Mouse (Mus musculus) gastrocnemius, postnatal 36 days (tissue): ENCODE measurements around the gene Gm21964. TPM values are rescaled to one million over a fixed set of nuclear protein-coding genes. Genes with fewer than 3 reads are reported as not detected.

ENCODE experiments used
- DNase-seq, 2 experiments: peaks; one replicate each; pipeline ENCODE4 v3.0.0; 2022
- intact Hi-C: fragments of 180-260 bp; cut with DNase I; formaldehyde crosslinking; loops from one replicate; pipeline ENCODE4 v1.15.1; 2025
- long read RNA-seq, 2 experiments: library from polyadenylated mRNA; stranded (forward); transcript quantifications; one replicate each; pipeline ENCODE4 v2.0.0; 2021
- total RNA-seq, 2 experiments: library from RNA; stranded (reverse); gene quantifications; 2 replicates each; pipeline ENCODE4 v1.2.3; 2021

Gm21964 gene
- not detected for total RNA-seq
- long read RNA-seq, experiment 1 = 0 reads
- long read RNA-seq, experiment 2 = 0 reads

DNA sequence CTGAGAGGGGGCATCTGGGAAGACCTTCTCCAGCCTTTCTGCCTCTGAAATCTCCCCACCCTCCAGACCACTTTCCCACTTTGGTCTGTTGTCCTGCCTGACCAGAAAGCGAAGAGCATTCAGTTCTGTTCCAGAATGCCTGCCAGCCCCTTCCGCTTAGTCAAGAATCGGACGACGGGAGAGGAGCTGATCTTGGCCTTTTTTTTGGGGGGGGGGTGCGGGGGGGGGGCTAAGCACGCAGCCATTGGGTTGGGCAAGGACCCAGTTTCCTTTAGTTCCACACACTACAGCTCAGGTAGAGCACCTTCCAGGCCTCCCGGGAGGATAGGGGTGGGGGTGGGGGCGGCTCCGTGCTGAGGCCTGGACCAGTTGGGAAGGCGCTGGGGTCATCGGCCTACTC is at the start of gene Gm21964:
Gene Gm21964 (plus strand): TSS at position 301 of the 400 bp plus-strand sequence.
- intact Hi-C loops = no loop called here
- no peak for DNase-seq

DNA sequence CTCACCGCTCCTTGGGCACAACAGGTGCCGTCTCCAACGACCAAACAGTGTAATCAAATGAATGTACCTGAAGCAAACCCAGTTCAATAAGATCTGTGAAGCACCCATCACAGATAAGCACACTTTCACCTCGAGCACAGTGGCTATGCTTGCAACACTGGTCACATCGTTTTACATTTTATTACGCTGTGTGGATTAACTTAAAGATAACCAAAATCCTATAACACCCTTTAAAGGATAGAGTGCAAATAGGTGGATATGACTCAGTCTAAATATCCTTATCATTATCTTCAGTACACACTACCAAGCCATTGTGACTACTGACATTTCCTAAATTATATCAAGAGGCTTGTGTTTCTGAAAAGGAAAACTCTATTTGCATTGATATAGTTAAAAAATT is 49.8 kb upstream of the Gm21964 start:
- no peak for DNase-seq
- intact Hi-C loops = no loop called here

DNA sequence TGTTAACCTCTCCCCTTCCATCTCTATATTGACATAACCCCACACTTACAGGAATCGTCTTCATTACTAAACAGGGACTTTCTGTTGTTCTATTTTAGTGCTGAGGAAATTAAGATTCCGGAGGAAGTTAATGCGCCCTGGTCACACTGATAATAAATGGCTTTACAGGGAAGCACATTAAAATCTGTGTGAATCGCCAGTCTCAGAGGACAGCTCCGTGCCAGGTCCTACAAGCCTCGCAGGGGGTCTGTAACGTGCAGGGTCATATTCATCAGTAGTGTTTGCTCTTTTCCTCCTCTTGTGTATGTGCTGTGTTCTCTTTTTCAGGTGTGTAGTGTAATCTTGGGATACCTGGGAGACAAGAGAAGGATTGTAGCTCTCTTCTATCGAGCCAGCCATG is 42.8 kb upstream of the Gm21964 start:
- intact Hi-C loops = no loop called here

DNA sequence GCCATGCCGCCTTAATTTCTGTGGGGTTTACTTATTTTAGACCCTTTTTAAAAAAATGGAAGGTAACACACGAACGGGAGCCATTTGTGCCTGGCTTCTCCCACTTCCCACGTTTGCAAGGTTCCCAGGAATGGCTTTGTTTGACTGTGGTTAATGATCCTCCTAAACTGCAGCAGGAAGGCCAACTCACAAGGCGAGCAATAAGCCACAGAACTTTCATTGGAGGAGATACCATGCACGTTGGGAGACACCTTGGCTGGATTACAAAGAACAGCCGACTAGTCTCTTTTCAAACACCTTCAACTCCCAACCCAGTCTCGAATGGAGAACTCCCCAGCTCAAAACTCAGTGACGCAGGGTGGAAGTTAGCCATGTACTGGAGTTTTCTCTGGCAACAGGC is 36.8 kb upstream of the Gm21964 start:
- intact Hi-C loops = no loop called here
- DNase-seq = no peak

More for the DNA sequence above, 42.8 kb upstream of the Gm21964 start:
- no peak for DNase-seq

DNA sequence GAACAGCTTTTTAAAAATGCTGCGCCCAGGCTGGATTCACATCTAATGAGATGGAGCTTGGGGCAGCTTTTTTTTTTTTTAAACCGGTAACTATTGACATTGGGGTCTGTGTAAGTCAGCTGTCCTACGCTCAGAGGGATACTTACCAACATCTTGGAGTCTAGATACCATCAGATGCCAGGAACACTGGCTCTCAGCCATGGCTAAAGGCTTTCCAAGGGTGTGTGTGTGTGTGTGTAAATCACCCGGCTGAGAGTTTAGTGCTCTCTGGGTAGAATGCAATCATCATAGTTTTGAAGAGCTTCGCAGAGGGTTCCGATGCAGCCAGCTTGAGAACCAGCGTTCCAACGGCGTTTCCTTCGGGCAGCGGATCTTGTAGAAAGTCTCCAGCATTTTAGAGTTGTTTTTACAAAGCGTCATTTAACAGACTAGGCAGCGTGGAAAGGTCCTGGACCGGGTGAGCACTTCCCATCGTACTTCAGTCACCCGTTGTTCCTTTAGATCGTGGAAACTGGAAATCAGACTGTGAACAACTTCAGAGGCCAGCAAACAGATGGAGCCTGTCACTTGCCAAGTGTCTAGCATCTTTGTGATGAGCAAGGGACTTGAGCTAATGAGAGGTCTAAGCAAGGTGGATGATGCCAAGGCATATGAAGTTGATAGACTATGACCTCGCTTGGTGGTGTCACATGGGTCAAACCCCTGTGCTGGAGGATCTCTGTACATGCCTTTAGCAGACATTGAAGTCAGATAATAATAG is 36.2 kb upstream of the Gm21964 start:
- no peak for DNase-seq
- intact Hi-C loops = no loop called here

DNA sequence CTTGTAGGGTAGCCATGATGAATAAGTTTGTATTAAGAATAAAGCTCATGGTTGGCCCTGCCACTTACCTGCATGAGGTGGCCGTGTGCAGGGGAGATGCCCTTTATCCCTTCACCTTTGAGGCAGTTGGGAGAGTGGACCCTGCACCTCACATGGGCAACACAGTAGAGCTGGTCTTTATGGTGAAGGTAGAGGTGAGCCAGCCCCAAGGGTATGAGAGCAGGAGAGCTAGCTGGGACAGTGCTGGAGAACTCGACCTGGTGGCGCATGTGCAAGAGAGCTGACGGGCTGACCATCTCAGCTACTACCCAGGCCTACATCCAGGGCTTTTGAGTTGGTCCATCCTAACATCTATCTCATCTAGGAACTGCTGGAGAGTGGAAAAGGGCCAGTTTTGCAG is 35.3 kb upstream of the Gm21964 start:
- no peak for DNase-seq
- intact Hi-C loops = no loop called here

DNA sequence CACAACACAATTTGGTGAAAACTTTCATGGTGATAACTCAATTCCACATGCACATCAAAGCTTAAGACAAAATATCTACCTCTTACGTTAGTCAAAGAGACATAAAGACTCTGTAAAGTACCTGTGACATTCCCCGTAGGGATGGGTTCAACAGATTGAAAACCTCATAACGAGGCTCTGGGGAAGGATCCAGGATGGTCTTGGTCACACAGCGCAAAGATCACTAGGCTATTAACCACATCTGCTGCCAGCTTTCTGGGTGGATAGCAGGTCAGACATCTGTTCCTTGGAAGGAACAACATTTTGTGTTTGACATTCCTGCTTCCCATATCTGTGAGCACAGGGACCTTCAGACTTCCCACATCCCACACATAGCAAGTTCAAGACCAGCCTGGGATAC is 31.3 kb upstream of the Gm21964 start:
- DNase-seq = no peak
- intact Hi-C loops = loop anchor here (2.0 to 5.0 kb wide), 2 partner anchors 62 to 95 kb away; no protein-coding TSS in a partner anchor

DNA sequence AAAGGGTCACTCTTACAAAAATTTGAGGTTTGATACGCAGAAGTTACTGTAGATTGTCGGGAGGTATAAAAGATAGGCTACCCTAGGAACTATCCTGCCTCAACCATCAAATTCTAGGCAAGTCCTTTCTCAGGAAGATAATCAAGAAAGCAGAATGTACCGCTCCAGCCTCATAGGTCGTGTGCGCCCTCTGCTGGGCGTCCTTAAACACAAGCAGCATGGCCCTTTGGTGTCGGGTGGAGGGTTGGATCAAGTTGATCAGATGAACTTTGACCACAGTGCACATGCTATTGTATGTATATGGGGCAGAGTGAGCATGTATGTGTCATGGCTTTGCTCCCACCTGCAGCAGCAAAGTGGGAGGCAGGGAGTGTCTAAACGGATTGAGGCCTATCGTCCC is 29.4 kb upstream of the Gm21964 start:
- intact Hi-C loops = loop anchor here (2.0 to 5.0 kb wide), 2 partner anchors 64 to 97 kb away; no protein-coding TSS in a partner anchor
- peak; percentile 25 to 53 for DNase-seq

DNA sequence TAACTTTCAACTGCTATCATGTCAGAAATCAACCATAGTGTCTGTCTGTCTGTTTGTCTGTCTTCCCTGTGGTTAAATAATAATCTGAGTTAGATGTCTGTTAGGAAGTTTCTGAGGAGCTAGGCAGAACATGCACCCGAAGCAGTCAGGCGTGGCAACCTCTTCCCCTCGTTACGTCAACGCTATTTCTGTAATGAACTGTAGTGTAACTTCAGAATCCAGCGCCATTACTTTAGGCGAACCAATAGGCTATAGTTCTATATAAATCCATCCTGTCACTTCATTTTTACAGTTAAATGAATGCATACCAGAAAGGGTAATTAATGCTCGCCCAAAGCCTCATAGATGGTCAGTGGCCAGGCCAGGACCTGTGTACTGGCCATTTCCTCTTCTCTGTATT is 26.5 kb upstream of the Gm21964 start:
- DNase-seq = no peak
- intact Hi-C loops = loop anchor here (5.0 kb wide), 1 partner anchor 67 kb away; no protein-coding TSS in a partner anchor

DNA sequence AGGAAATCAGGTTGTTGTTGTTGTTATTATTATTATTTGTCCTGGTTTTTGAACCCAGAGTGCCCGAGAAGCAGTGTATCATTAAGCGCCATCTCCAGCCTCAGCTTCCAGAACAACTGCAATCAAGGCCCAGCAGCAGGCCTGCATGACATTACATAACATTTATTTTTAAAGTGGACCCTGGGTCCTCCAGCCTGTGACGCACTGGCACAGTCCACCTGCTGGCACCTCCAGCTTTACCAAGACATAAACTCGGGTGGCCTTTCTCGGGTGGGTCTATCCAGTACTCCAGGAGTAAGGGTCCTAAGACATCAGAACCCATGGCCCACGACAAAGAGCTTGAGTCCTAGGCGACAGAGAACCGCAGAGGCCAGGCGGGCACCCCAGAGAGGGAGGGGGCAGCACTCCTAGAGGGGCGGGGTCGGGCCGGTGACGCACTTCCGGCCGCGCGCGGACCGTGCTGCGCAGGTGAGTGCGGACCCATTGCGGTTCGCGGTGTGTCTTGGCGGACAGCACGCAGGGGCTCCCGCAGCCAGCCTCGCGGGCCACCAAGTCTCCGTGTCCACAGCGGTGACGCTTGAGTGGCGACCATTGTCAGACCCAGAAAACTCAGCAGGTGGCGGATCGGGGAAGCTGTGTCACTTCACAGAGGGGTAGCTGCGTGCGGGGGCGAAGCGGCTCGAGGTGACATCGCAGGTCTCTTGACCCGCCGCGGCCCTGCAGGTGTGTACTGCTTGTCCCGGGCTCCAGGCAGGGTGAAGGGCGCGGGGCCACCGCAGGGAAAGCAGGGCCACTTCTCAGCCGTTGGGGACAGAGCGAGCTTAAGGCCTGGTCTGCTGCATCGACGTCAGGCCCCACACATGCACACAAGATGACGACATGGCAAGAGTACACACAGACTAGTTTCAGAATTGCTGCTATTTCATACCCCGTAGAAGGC is 21.5 kb upstream of the Gm21964 start, which contains the start of gene Zfp612:
Gene Zfp612 (plus strand): TSS at position 465 of the 940 bp plus-strand sequence.
- intact Hi-C loops = no loop called here
- DNase-seq = peak; percentile 41 to 44

DNA sequence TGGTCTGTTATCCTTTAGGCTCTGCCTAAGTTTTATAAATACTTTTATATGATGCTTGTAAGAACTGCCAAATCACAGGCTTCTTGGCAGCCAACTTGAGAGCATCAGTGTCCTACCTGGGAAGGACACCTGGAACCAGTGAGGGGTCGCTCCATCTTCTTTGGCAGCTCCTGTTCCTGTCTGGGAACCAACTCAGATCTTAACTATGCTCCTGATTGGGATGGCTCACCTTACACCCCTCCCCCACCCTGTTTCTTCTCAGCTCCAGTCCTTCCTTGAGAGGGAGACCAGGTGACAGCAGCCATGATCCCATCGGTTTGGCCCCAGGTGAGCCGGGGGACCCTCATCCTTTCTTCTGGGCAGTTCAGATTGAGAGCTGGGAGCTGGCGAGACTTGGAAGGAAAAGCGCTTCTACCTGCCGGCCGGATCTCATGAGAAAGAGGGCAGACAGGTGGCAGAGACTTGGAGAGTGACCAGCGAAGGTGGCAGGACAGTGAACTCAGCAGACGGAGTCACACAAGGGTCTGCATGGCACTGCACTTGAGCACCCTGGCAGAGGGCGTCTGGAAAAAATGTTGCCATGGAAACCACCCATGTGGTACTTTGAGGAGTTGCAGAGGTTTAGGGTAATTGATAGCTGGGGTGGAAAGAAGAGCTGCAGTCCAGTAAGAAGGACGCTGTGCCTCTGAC is 18.4 kb upstream of the Gm21964 start:
- no peak for DNase-seq
- intact Hi-C loops = no loop called here

DNA sequence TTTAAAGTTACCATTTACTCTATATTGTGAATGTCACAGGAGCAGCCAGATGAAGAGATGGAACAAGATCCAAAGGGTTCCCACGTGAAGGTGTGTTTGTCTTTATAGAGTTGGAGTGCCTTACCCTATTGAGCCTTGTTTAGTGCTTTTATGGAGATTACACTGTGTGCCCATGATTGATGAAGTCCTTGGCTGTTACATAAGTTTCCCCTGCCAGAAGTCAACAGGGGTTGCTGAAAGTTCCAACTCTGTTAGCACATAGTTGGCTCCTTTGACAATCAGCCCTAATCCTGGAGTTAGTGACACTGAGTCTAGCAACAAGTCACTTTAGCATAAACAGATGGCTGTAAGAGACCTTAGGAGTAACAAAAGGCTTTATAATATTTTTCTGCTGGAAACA is 9.1 kb upstream of the Gm21964 start:
- no peak for DNase-seq
- intact Hi-C loops = no loop called here

DNA sequence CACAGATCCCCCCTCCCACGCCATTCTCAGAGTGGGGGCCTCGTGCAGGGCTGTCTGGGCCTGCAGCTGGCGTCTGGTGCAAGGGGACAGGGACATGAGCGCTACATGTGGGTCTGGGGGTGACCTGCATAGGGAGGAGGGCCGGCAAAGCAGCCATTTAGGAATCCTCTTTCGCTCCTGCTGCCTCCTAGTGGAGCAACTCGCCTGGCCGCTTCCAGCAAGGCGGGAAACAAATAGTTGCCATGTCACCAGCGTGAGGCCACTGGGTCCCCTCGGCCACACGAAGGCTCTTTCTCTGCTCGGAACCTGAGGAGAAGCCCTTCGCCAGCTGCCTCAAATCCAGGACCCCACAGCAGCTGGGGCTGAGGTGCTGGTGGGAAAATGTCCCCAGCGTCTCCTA is 669 bp downstream of the Gm21964 start:
- intact Hi-C loops = no loop called here
- no peak for DNase-seq

DNA sequence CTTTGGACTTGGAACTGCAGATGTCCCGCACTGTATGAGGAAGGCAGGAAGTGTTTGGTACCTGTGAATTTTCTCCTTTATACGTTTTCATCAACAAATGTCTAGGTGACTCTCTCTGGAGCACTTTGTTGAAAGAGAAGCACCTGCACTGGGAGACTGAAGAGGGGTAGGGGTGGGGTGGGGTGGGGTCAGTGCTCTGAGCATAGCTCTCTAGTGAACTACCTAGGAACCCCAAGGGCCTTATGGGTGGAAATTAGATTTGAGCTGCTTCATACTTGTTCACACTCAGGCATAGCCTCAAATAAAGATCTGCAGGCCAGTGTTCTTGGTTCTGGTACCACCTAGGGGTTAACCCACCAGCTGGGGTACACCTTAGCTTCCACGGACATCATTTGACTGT is 1.6 kb downstream of the Gm21964 start, which contains the start of gene Gm17720:
Gene Gm17720 (minus strand): TSS at position 101 of the 400 bp plus-strand sequence.
- intact Hi-C loops = no loop called here
- DNase-seq = no peak

DNA sequence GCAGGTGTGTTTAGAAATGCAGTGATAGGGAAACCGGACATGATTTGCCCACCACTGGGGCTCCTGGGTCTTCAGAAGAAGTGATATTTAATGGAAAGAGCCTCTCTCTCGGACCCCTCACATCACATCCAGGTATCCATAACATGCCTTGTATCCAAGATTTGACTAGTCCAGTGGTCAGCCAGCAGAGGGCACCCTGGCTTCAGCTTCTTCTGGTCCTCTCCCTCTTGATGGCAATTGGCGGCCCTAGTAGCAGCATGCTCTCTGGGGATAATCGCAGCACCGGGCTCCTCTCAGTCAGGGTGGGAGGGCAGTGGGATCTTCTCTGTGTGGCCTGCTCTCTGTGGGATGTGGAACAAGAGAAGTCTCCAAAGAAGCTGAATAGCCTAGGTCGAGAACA is 18.7 kb downstream of the Gm21964 start:
- DNase-seq = no peak
- intact Hi-C loops = no loop called here

DNA sequence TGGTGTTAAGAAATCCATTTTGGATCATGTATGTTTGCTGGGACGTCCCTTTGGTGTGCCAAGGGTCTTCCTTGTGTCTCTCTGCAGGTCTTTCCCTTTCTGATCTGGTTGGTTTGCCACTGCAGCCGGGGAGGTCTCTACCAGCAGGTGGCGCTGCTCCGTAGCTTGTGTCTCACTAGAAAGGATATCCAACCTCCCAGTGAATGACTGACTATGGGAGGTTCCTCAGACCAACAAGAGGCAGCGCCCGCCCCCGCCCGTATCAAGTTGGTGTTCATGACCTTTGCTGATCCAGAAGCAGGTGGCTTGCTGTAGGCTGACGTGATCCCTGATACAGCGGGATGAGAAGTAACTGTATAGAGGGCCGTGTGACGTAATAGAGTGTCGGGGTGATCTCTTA is 29.5 kb downstream of the Gm21964 start:
- DNase-seq = peak; percentile 57 to 59
- intact Hi-C loops = loop anchor here (2.0 to 5.0 kb wide), 2 partner anchors 348 to 472 kb away; no protein-coding TSS in a partner anchor

DNA sequence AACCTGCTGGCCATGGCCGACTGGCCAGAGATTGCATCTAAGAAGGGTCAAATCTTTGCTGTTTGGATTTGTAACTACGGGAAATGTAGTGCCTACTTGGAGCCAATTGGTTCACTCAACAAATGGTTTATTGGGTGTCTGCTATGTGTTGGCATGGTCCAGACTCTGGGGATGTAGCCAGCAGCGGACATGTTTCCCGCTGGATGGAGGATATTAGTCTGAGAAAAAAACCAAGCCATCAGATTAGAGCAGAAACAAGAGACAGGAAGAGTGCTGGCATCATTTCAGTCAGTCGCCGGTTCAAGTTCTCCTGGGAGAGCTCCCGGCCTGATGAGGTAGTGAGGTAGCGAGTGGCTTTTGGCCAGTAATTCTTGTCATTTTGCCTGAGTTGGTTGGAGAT is 33.2 kb downstream of the Gm21964 start:
- DNase-seq = no peak
- intact Hi-C loops = loop anchor here (5.0 kb wide), 1 partner anchor 468 kb away; no protein-coding TSS in a partner anchor

DNA sequence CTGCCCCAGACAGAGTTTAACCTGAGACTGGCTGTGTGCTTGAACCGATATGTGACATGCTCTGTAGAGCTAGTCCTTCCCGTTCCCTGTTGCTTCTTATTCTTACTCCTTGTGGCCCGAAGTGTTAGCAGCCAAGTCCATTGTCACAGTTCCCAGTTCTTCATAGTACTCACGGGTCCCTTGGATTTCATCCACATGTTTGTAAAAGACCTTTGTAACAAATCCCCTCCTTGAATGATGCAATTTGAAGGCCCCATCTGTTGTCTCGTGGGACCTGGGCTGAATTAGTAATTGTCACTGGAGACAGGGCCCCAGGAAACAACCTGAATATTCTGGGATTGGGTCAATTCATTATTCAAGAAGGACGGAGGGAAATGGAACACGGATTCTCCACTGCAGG is 34.5 kb downstream of the Gm21964 start:
- DNase-seq = no peak
- intact Hi-C loops = no loop called here

DNA sequence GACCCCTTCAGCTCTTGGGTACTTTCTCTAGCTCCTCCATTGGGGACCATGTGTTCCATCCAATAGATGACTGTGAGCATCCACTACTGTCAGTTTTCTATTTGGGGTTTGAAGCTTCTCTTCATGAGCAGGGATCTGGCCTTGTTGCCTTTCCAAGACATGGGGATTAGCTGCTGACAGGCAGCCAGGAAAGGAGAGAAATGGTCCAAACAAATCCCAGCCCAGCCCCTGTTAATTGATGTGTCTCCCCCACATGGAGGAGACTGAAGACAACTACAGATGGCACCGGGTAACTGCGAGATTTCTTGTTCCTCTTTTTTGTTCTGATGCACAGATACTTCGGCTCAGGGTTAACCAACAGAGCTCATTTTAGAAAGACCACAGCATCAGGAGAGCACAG is 39.1 kb downstream of the Gm21964 start:
- DNase-seq = no peak
- intact Hi-C loops = no loop called here

DNA sequence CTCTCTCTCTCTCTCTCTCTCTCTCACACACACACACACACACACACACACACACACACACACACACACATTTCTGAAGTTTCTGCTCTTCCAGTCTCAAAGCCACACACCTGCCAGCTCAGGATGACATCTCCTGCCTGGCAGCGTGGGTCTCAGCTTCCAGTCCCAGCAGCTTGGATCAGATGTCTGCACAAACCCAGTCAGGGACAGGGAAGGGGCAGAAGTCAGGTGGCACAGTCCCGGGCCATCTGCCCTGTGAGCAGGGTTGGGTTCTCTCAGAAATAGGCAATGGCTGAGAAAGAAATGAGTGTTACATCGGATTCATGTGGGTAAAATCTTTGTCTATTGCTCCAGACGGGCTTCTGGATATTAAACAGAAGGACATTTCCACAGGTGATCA is 39.8 kb downstream of the Gm21964 start:
- intact Hi-C loops = no loop called here
- DNase-seq = no peak
